Mouse (Mus musculus) midbrain, postnatal 0 days (tissue): ENCODE measurements around the gene Sap18b. TPM values are rescaled to one million over a fixed set of nuclear protein-coding genes. Genes with fewer than 3 reads are reported as not detected.
A peak's percentile ranks its signal among the peaks of the same experiment; 100 is the strongest.

Experiments
- ATAC-seq: fragments of 200-750 bp; cut with Nextera tagmentation; 2 replicates; pipeline ENCODE4 v1.8.0; 2017; ENCODE audit warnings: moderate number of reproducible peaks, mild to moderate bottlenecking, moderate TSS enrichment, moderate library complexity; ENCODE audit not compliant: low FRiP score
- DNase-seq: peaks from one replicate; pipeline ENCODE4 v3.0.0-alpha.2; 2015; ENCODE audit warnings: low spot score
- H3K27ac ChIP-seq: fragments of 300-500 bp; sonication (generic); 2 replicates; pipeline ENCODE4 v1.5.1; 2014; ENCODE audit warnings: low read depth, mild to moderate bottlenecking, low read length, mixed read lengths
- H3K27me3 ChIP-seq: fragments of 300-500 bp; sonication (generic); 2 replicates; pipeline ENCODE4 v1.6.1; 2014; ENCODE audit warnings: low read length, control low read depth, mixed read lengths; ENCODE audit not compliant: insufficient read depth
- H3K36me3 ChIP-seq: fragments of 300-500 bp; sonication (generic); 2 replicates; pipeline ENCODE4 v1.6.1; 2014; ENCODE audit warnings: low read length, control low read depth, mixed read lengths; ENCODE audit not compliant: insufficient read depth
- H3K4me1 ChIP-seq: fragments of 300-500 bp; sonication (generic); 2 replicates; pipeline ENCODE4 v1.6.1; 2014; ENCODE audit warnings: mild to moderate bottlenecking, control low read depth, antibody characterized with exemption, low read length, mixed read lengths; ENCODE audit not compliant: insufficient read depth
- H3K4me2 ChIP-seq: fragments of 300-500 bp; sonication (generic); 2 replicates; pipeline ENCODE4 v1.6.1; 2014; ENCODE audit warnings: low read depth, mild to moderate bottlenecking, low read length, mixed read lengths; ENCODE audit not compliant: poor library complexity, severe bottlenecking
- H3K4me3 ChIP-seq: fragments of 300-500 bp; sonication (generic); 2 replicates; pipeline ENCODE4 v1.5.1; 2014; ENCODE audit warnings: low read depth, mild to moderate bottlenecking, low read length, moderate library complexity
- H3K9ac ChIP-seq: fragments of 300-500 bp; sonication (generic); replicated peaks from 2 replicates; pipeline ENCODE4 v1.6.1; 2014; ENCODE audit warnings: mild to moderate bottlenecking, low read length, moderate library complexity, mixed read lengths; ENCODE audit not compliant: poor library complexity, severe bottlenecking
- H3K9me3 ChIP-seq: fragments of 300-500 bp; sonication (generic); 2 replicates; pipeline ENCODE4 v1.6.1; 2016; ENCODE audit warnings: low read length, control low read depth
- CTCF ChIP-seq: IDR thresholded peaks from 2 replicates; pipeline ENCODE4 v1.5.1; 2016; ENCODE audit warnings: antibody characterized with exemption, mild to moderate bottlenecking
- WGBS: fragments of 180-500 bp; shearing (Covaris S2); extraction: QIAGEN DNeasy Blood & Tissue Kit; methylation state at CpG from one replicate; pipeline ENCODE4 v1.1.7; 2014; 5-methylcytosine and 5-hydroxymethylcytosine counted together
- polyA plus RNA-seq: library from polyadenylated mRNA; unstranded; fragments of >200 nt; fragmentation: Nextera tagmentation; extraction: Ambion mirVana; gene quantifications from 2 replicates; pipeline ENCODE4 v1.2.1, GENCODE M21; 2015
- total RNA-seq: library from RNA; depleted of rRNA; stranded (reverse); fragments of >200 nt; gene quantifications from 2 replicates; pipeline ENCODE4 v1.2.3, GENCODE M21; 2014

Sap18b gene
- total and polyA plus RNA-seq, 2 experiments from 2014 or later, result 45.3 to 280 TPM

- no peak overlapping the region for H3K9ac ChIP-seq
- no peaks in the 10 kb centered on the region for H3K27me3 ChIP-seq
- DNase-seq (no peak), ATAC-seq (no peak)
- no peak overlapping the region for H3K27ac ChIP-seq
- WGBS, result 91% methylated on average over 6 of the region's 6 CpGs
- H3K4me2 ChIP-seq, result no peak overlapping the region
- no peak for TF ChIP-seq CTCF
- H3K9me3 ChIP-seq, result no peaks in the 10 kb centered on the region
- H3K4me3 ChIP-seq, result no peak overlapping the region
- no peaks in the 10 kb centered on the region for H3K4me1 ChIP-seq
- 0 out of 2 replicates have a peak, but pooled peaks cover 3% of the 10 kb centered on the region for H3K36me3 ChIP-seq
These were observed 26.0 kb upstream of the Sap18b start for GRCm38 (mm10) chr8:95799117-95799516.

GRCm38 (mm10) chr8:95799891-95800290 is 25.3 kb upstream of the Sap18b start:
- TF ChIP-seq CTCF, result no peak
- Histone ChIP-seq H3K27me3 (no peaks in the 10 kb centered on the region), H3K4me2 (no peak overlapping the region), H3K4me1 (no peaks in the 10 kb centered on the region), H3K27ac (no peak overlapping the region), H3K9me3 (no peaks in the 10 kb centered on the region), H3K9ac (no peak overlapping the region), H3K36me3 (0 out of 2 replicates have a peak, but pooled peaks cover 3% of the 10 kb centered on the region), H3K4me3 (no peak overlapping the region)
- ATAC-seq (no peak), DNase-seq (no peak)
- WGBS, result 89% methylated on average over 1 of the region's 1 CpGs

GRCm38 (mm10) chr8:95800353-95800752 is 24.8 kb upstream of the Sap18b start:
- H3K4me2 ChIP-seq, result no peak overlapping the region
- H3K27ac ChIP-seq, result no peak overlapping the region
- no peak overlapping the region for H3K9ac ChIP-seq
- ATAC-seq (no peak), DNase-seq (no peak)
- TF ChIP-seq CTCF, result no peak
- H3K4me1 ChIP-seq, result 0 out of 2 replicates have a peak, but pooled peaks cover under 1% of the 10 kb centered on the region
- no peaks in the 10 kb centered on the region for H3K9me3 ChIP-seq
- H3K27me3 ChIP-seq, result no peaks in the 10 kb centered on the region
- 94% methylated on average over 3 of the region's 3 CpGs for WGBS
- no peak overlapping the region for H3K4me3 ChIP-seq
- 0 out of 2 replicates have a peak, but pooled peaks cover 3% of the 10 kb centered on the region for H3K36me3 ChIP-seq

GRCm38 (mm10) chr8:95801476-95802064 is 23.6 kb upstream of the Sap18b start:
- H3K36me3 ChIP-seq, result 0 out of 2 replicates have a peak, but pooled peaks cover 3% of the 10 kb centered on the region
- DNase-seq, result no peak
- no peaks in the 10 kb centered on the region for H3K9me3 ChIP-seq
- H3K9ac ChIP-seq, result no peak overlapping the region
- H3K4me3 ChIP-seq, result no peak overlapping the region
- no peak for TF ChIP-seq CTCF
- H3K4me1 ChIP-seq, result 0 out of 2 replicates have a peak, but pooled peaks cover 6% of the 10 kb centered on the region
- no peaks in the 10 kb centered on the region for H3K27me3 ChIP-seq
- no peak overlapping the region for H3K4me2 ChIP-seq
- no peak for ATAC-seq
- 79% methylated on average over 1 of the region's 1 CpGs for WGBS
- H3K27ac ChIP-seq, result no peak overlapping the region

GRCm38 (mm10) chr8:95802231-95802630 is 22.9 kb upstream of the Sap18b start:
- Histone ChIP-seq H3K9me3 (no peaks in the 10 kb centered on the region), H3K4me2 (no peak overlapping the region), H3K4me3 (no peak overlapping the region), H3K36me3 (0 out of 2 replicates have a peak, but pooled peaks cover 3% of the 10 kb centered on the region), H3K27me3 (no peaks in the 10 kb centered on the region), H3K27ac (no peak overlapping the region), H3K4me1 (0 out of 2 replicates have a peak, but pooled peaks cover 6% of the 10 kb centered on the region), H3K9ac (no peak overlapping the region)
- no peak for ATAC-seq
- DNase-seq, result no peak
- 93% methylated on average over 8 of the region's 8 CpGs for WGBS
- no peak for TF ChIP-seq CTCF

- Histone ChIP-seq H3K4me1 (0 out of 2 replicates have a peak, but pooled peaks cover 6% of the 10 kb centered on the region), H3K4me2 (peak overlapping the region; percentile 94), H3K9ac (peak overlapping the region; percentile 98; the same call in 1 of the 2 replicates), H3K4me3 (peak overlapping the region; percentile 99), H3K27ac (no peak overlapping the region), H3K27me3 (no peaks in the 10 kb centered on the region), H3K9me3 (no peaks in the 10 kb centered on the region), H3K36me3 (0 out of 2 replicates have a peak, but pooled peaks cover 3% of the 10 kb centered on the region)
- TF ChIP-seq CTCF, result no peak
- 54% methylated on average over 2 of the region's 2 CpGs for WGBS
- ATAC-seq (no peak), DNase-seq (no peak)
These were observed 19.7 kb upstream of the Sap18b start for GRCm38 (mm10) chr8:95805482-95805881.
